8 mouse cellular contexts compared by ENCODE assay signal in the genomic region with DNA sequence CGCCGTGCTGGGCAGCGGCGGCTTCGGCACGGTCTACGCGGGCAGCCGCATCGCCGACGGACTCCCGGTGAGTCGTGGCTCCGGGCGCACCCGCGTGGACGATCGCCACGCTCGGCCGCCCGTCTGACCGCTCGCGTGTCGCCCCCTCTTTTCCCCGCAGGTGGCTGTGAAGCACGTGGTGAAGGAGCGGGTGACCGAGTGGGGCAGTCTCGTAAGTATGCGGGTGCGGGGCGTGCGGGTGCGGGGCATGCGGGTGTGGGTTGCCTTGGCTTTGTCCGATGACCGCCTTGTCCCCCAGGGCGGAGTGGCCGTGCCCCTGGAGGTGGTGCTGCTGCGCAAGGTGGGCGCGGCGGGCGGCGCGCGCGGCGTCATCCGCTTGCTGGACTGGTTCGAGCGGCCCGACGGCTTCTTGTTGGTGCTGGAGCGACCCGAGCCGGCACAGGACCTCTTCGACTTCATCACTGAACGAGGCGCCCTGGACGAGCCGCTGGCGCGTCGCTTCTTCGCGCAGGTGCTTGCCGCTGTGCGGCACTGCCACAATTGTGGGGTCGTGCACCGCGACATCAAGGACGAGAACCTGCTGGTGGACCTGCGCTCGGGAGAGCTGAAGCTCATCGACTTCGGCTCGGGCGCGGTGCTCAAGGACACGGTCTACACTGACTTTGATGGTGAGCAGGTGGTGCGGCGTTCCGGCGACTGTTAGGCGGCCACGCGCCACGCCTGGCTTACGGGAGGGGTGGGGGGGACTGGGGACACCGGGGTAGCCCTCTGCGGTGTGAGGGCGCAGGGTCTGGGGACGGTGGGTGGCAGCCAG. TPM values are rescaled to one million over a fixed set of nuclear protein-coding genes. Genes with fewer than 3 reads are reported as not detected.
DNase-seq lines count a peak whose midpoint lies in the region; ATAC-seq and TF ChIP-seq lines count a peak whose summit lies in the region.

No protein-coding gene starts in this region.

- H3K36me3 ChIP-seq in heart, adult 2 months (ENCODE audit: control insufficient read depth, insufficient read depth, low read length) = peaks cover 16% of the 10 kb centered on the region
- peaks cover 28% of the 10 kb centered on the region for H3K36me3 ChIP-seq in kidney, embryonic 15.5 days
- H3K36me3 ChIP-seq in liver, embryonic 12.5 days = peaks cover 26% of the 10 kb centered on the region
- peaks cover 27% of the 10 kb centered on the region for H3K36me3 ChIP-seq in neural tube, embryonic 12.5 days

- peak; percentile 5 for ATAC-seq in kidney, embryonic 15.5 days (replicated peaks; ENCODE audit: low FRiP score)
- ATAC-seq in liver, embryonic 12.5 days = peak; percentile 1; the same call in 1 of the 2 replicates
- ATAC-seq in neural tube, embryonic 12.5 days (ENCODE audit: low FRiP score, low read depth) = peak; percentile 5

- no peak for TF ChIP-seq CTCF in left cerebral cortex, adult 2 months (IDR thresholded peaks at IDR 0.05)
- TF ChIP-seq CTCF in heart, adult 2 months (IDR thresholded peaks at IDR 0.05) = no peak

- H3K4me2 ChIP-seq in kidney, embryonic 15.5 days = peak overlapping the region; percentile 86
- H3K4me2 ChIP-seq in liver, embryonic 12.5 days = peak overlapping the region; percentile 98
- H3K4me2 ChIP-seq in neural tube, embryonic 12.5 days (replicated peaks) = peak overlapping the region; percentile 99

- no peak; the same call in 1 of the 2 replicates for TF ChIP-seq POLR2A in heart, adult 2 months (IDR thresholded peaks at IDR 0.05; ENCODE audit: insufficient read depth, low read depth, low read length)

- TF ChIP-seq EP300 in heart, adult 2 months (IDR thresholded peaks at IDR 0.05; ENCODE audit: insufficient read depth, low read depth, low read length) = no peak; the same call in 1 of the 2 replicates

- peak overlapping the region; percentile 97 for H3K27ac ChIP-seq in left cerebral cortex, adult 2 months
- peak overlapping the region; percentile 98 for H3K27ac ChIP-seq in heart, adult 2 months
- peak overlapping the region; percentile 93 for H3K27ac ChIP-seq in kidney, embryonic 15.5 days
- peak overlapping the region; percentile 82 for H3K27ac ChIP-seq in liver, embryonic 12.5 days
- H3K27ac ChIP-seq in neural tube, embryonic 12.5 days = peak overlapping the region; percentile 91

- H3K27me3 ChIP-seq in heart, adult 2 months (ENCODE audit: control insufficient read depth, insufficient read depth, low read length) = no peaks in the 10 kb centered on the region
- no peaks in the 10 kb centered on the region for H3K27me3 ChIP-seq in kidney, embryonic 15.5 days
- H3K27me3 ChIP-seq in liver, embryonic 12.5 days (replicated peaks) = peaks cover 9% of the 10 kb centered on the region
- no peaks in the 10 kb centered on the region for H3K27me3 ChIP-seq in neural tube, embryonic 12.5 days (replicated peaks)

- intact Hi-C loops in left cerebral cortex, adult 2 months (cut with DNase I) = loop anchor here (5.0 kb wide), 1 partner anchor 36 kb away; no protein-coding TSS in a partner anchor
- intact Hi-C loops in heart, adult 2 months (cut with DNase I) = loop anchor here (1.0 to 10.0 kb wide), 3 partner anchors 13 to 612 kb away; a partner anchor contains a TSS

- DNase-seq in left cerebral cortex, adult 2 months (ENCODE audit: extremely low spot score in 1 of 2, low spot score in 2 of 2) = peak; percentile 62 to 63
- DNase-seq in left cerebral cortex, adult 11 months (ENCODE audit: low spot score) = no peak
- peak; percentile 67 to 75 for DNase-seq in cerebellum, postnatal 10 days
- peak; percentile 76 to 79 for DNase-seq in heart, adult 2 months
- DNase-seq in thymus, postnatal 10 days (ENCODE audit: low spot score in 2 of 2) = peak; percentile 37 to 48

- H3K79me2 ChIP-seq in heart, adult 2 months (replicated peaks; ENCODE audit: control insufficient read depth, insufficient read depth, low read length) = no peaks in the 10 kb centered on the region

- peaks cover 22% of the 10 kb centered on the region for H3K4me1 ChIP-seq in heart, adult 2 months (ENCODE audit: control insufficient read depth, insufficient read depth, low read length)
- H3K4me1 ChIP-seq in kidney, embryonic 15.5 days = peaks cover 48% of the 10 kb centered on the region
- peaks cover 63% of the 10 kb centered on the region for H3K4me1 ChIP-seq in liver, embryonic 12.5 days
- peaks cover 30% of the 10 kb centered on the region for H3K4me1 ChIP-seq in neural tube, embryonic 12.5 days

- under 1% methylated on average over 93 of the region's 98 CpGs for WGBS in heart, adult 2 months
- under 1% methylated on average over 95 of the region's 98 CpGs for WGBS in kidney, embryonic 15.5 days
- under 1% methylated on average over 91 of the region's 98 CpGs for WGBS in liver, embryonic 12.5 days (ENCODE audit: insufficient replicate concordance)
- under 1% methylated on average over 98 of the region's 98 CpGs for WGBS in neural tube, embryonic 12.5 days

- H3K9ac ChIP-seq in heart, adult 2 months (ENCODE audit: low read depth, low read length) = peak overlapping the region; percentile 98
- peak overlapping the region; percentile 84 for H3K9ac ChIP-seq in kidney, embryonic 15.5 days
- H3K9ac ChIP-seq in liver, embryonic 12.5 days = peak overlapping the region; percentile 80
- H3K9ac ChIP-seq in neural tube, embryonic 12.5 days = peak overlapping the region; percentile 91

- H3K4me3 ChIP-seq in left cerebral cortex, adult 2 months = peak overlapping the region; percentile 96
- H3K4me3 ChIP-seq in heart, adult 2 months = peak overlapping the region; percentile 95
- peak overlapping the region; percentile 86 for H3K4me3 ChIP-seq in kidney, embryonic 15.5 days (replicated peaks)
- H3K4me3 ChIP-seq in liver, embryonic 12.5 days = peak overlapping the region; percentile 71
- peak overlapping the region; percentile 87 for H3K4me3 ChIP-seq in neural tube, embryonic 12.5 days

- H3K9me3 ChIP-seq in kidney, embryonic 15.5 days (replicated peaks) = no peaks in the 10 kb centered on the region
- H3K9me3 ChIP-seq in liver, embryonic 12.5 days (replicated peaks) = no peaks in the 10 kb centered on the region
- H3K9me3 ChIP-seq in neural tube, embryonic 12.5 days = 0 out of 2 replicates have a peak, but pooled peaks cover 1% of the 10 kb centered on the region

RNA-seq across cellular contexts. Expression of a gene that starts 1.1 kb away (rescaled TPM):
- 10 to 100 TPM; 46.8 to 50.0 TPM for total RNA-seq in left cerebral cortex, adult 2 months (2021)
- 100 to 1,000 TPM in 1 of 2 experiments, 10 to 100 TPM in 1; 95.3 to 133 TPM for total RNA-seq in heart, adult 2 months (2021)
- 45.6 and 58.8 TPM in 2 replicates for polyA plus RNA-seq in heart, adult 2 months (2012; rRNA removed)
- 50.4 and 54.6 TPM in 2 replicates for polyA plus RNA-seq in kidney, embryonic 15.5 days (2015; fragmentation: Nextera tagmentation; extraction: Ambion mirVana)
- polyA plus RNA-seq in liver, embryonic 12.5 days (2016; fragmentation: Nextera tagmentation; extraction: Ambion mirVana) = 22.5 and 23.5 TPM in 2 replicates
- polyA plus RNA-seq in neural tube, embryonic 12.5 days (2016; fragmentation: Nextera tagmentation; extraction: Ambion mirVana) = 52.4 and 52.9 TPM in 2 replicates

RNA-seq across cellular contexts. Expression of a gene that starts 43.6 kb away (rescaled TPM):
- total RNA-seq in left cerebral cortex, adult 2 months (2021) = 10 to 100 TPM; 22.1 to 26.3 TPM
- 10 to 100 TPM; 23.6 to 24.7 TPM for total RNA-seq in heart, adult 2 months (2021)
- 13.6 and 19.9 TPM in 2 replicates for polyA plus RNA-seq in heart, adult 2 months (2012; rRNA removed)
- polyA plus RNA-seq in kidney, embryonic 15.5 days (2015; fragmentation: Nextera tagmentation; extraction: Ambion mirVana) = 101 and 104 TPM in 2 replicates
- polyA plus RNA-seq in liver, embryonic 12.5 days (2016; fragmentation: Nextera tagmentation; extraction: Ambion mirVana) = 61.1 and 68.6 TPM in 2 replicates
- 62.8 and 65.2 TPM in 2 replicates for polyA plus RNA-seq in neural tube, embryonic 12.5 days (2016; fragmentation: Nextera tagmentation; extraction: Ambion mirVana)

RNA-seq across cellular contexts. Expression of a gene that starts 44.0 kb away (rescaled TPM):
- total RNA-seq in left cerebral cortex, adult 2 months (2021) = 10 to 100 TPM; 13.3 to 14.4 TPM
- total RNA-seq in heart, adult 2 months (2021) = 1 to 10 TPM; 7.2 to 8.7 TPM
- 11.0 and 17.5 TPM in 2 replicates for polyA plus RNA-seq in heart, adult 2 months (2012; rRNA removed)
- 12.2 and 14.3 TPM in 2 replicates for polyA plus RNA-seq in kidney, embryonic 15.5 days (2015; fragmentation: Nextera tagmentation; extraction: Ambion mirVana)
- polyA plus RNA-seq in liver, embryonic 12.5 days (2016; fragmentation: Nextera tagmentation; extraction: Ambion mirVana) = 6.9 and 7.6 TPM in 2 replicates
- 7.6 and 9.9 TPM in 2 replicates for polyA plus RNA-seq in neural tube, embryonic 12.5 days (2016; fragmentation: Nextera tagmentation; extraction: Ambion mirVana)
